28 mouse cellular contexts compared by ENCODE assay signal in genomic region chr1:165205591-165205990, GRCm38 (mm10). TPM values are rescaled to one million over a fixed set of nuclear protein-coding genes. Genes with fewer than 3 reads are reported as not detected.
DNase-seq lines count a peak whose midpoint lies in the region; ATAC-seq and TF ChIP-seq lines count a peak whose summit lies in the region.
"Had no signal": no experiment of that assay in that cellular context is flagged by ENCODE, and none has a peak within 500 bp of the region (broad histone marks: within the 10 kb centered on the region; RNA-seq: fewer than 3 reads in every experiment).

No protein-coding gene starts in this region.

- no peaks in the 10 kb centered on the region for H3K9me3 ChIP-seq in kidney, embryonic 14.5 days (ENCODE audit: control insufficient read depth, low read length)
- no peaks in the 10 kb centered on the region for H3K9me3 ChIP-seq in liver, embryonic 11.5 days (ENCODE audit: control insufficient read depth, low read length)
- H3K9me3 ChIP-seq in liver, postnatal 0 days (ENCODE audit: low read length): no peaks in the 10 kb centered on the region
- H3K9me3 ChIP-seq: forebrain, embryonic 10.5 days; forebrain, embryonic 13.5 days; hindbrain, embryonic 10.5 days; hindbrain, embryonic 13.5 days had no signal

- H3K4me1 ChIP-seq in kidney, embryonic 14.5 days (ENCODE audit: control insufficient read depth, insufficient read depth, low read length): 0 out of 2 replicates have a peak, but pooled peaks cover 3% of the 10 kb centered on the region
- H3K4me1 ChIP-seq in liver, embryonic 11.5 days (replicated peaks; ENCODE audit: control insufficient read depth, insufficient read depth, low read length): no peaks in the 10 kb centered on the region
- H3K4me1 ChIP-seq in liver, postnatal 0 days (ENCODE audit: insufficient read depth): no peaks in the 10 kb centered on the region
- H3K4me1 ChIP-seq: forebrain, embryonic 10.5 days; forebrain, embryonic 13.5 days; hindbrain, embryonic 10.5 days; hindbrain, embryonic 13.5 days had no signal

- H3K4me3 ChIP-seq in kidney, embryonic 14.5 days (ENCODE audit: low read length): no peak overlapping the region
- no peak overlapping the region for H3K4me3 ChIP-seq in liver, embryonic 11.5 days (ENCODE audit: low read depth, low read length)
- no peak overlapping the region for H3K4me3 ChIP-seq in liver, postnatal 0 days (ENCODE audit: low read depth, low read length)
- H3K4me3 ChIP-seq: forebrain, embryonic 10.5 days; forebrain, embryonic 13.5 days; gastrocnemius, adult 2 months; hindbrain, embryonic 10.5 days; hindbrain, embryonic 13.5 days had no signal

- no peaks in the 10 kb centered on the region for H3K27me3 ChIP-seq in kidney, embryonic 14.5 days (ENCODE audit: control insufficient read depth, insufficient read depth, low read length)
- no peaks in the 10 kb centered on the region for H3K27me3 ChIP-seq in liver, embryonic 11.5 days (replicated peaks; ENCODE audit: control insufficient read depth, insufficient read depth, low read length)
- H3K27me3 ChIP-seq in liver, postnatal 0 days (ENCODE audit: insufficient read depth, low read length): no peaks in the 10 kb centered on the region
- H3K27me3 ChIP-seq: forebrain, embryonic 13.5 days; hindbrain, embryonic 13.5 days; Patski had no signal

- peak; percentile 43 for DNase-seq in heart, adult 11 months
- no peak for DNase-seq in heart, postnatal 14 days
- DNase-seq in kidney, postnatal 14 days: no peak
- DNase-seq in liver, embryonic 11.5 days (ENCODE audit: low spot score): peak; percentile 4
- no peak for DNase-seq in liver, postnatal 0 days
- DNase-seq: adrenal gland, postnatal 10 days; adrenal gland, postnatal 36 days; cerebellum, adult 18-20 months; cerebellum, adult 9-10 months; cerebellum, postnatal 14 days; gastrocnemius, adult 2 months; gastrocnemius, postnatal 14 days; heart, adult 18-20 months; heart, postnatal 36 days had no signal

- peak; percentile 65; the same call in 1 of the 2 replicates for ATAC-seq in kidney, embryonic 14.5 days (ENCODE audit: low FRiP score, low TSS enrichment)
- ATAC-seq in liver, embryonic 11.5 days (replicated peaks; ENCODE audit: low FRiP score): no peak
- no peak for ATAC-seq in liver, postnatal 0 days
- ATAC-seq: forebrain, embryonic 13.5 days; forebrain, embryonic 16.5 days; hindbrain, embryonic 16.5 days; Patski had no signal

- H3K36me3 ChIP-seq in kidney, embryonic 14.5 days (ENCODE audit: control insufficient read depth, insufficient read depth, low read length): no peaks in the 10 kb centered on the region
- no peaks in the 10 kb centered on the region for H3K36me3 ChIP-seq in liver, embryonic 11.5 days (ENCODE audit: control insufficient read depth, insufficient read depth, low read length)
- H3K36me3 ChIP-seq in liver, postnatal 0 days (replicated peaks; ENCODE audit: insufficient read depth, low read length): no peaks in the 10 kb centered on the region
- H3K36me3 ChIP-seq: forebrain, embryonic 10.5 days; hindbrain, embryonic 10.5 days; hindbrain, embryonic 13.5 days had no signal

- TF ChIP-seq EP300 in liver, postnatal 0 days (IDR thresholded peaks at IDR 0.05; ENCODE audit: low read depth): no peak

- H3K4me2 ChIP-seq in kidney, embryonic 14.5 days (replicated peaks; ENCODE audit: low read depth, low read length): no peak overlapping the region
- H3K4me2 ChIP-seq in liver, embryonic 11.5 days: no peak overlapping the region
- H3K4me2 ChIP-seq in liver, postnatal 0 days (ENCODE audit: low read depth, low read length): no peak overlapping the region
- H3K4me2 ChIP-seq: forebrain, embryonic 13.5 days; heart, embryonic 11.5 days; hindbrain, embryonic 13.5 days had no signal

- H3K27ac ChIP-seq in kidney, embryonic 14.5 days (ENCODE audit: low read depth, low read length): no peak overlapping the region; the same call in 1 of the 2 replicates
- no peak overlapping the region for H3K27ac ChIP-seq in liver, embryonic 11.5 days (ENCODE audit: low read depth, low read length)
- H3K27ac ChIP-seq in liver, postnatal 0 days (ENCODE audit: low read depth): no peak overlapping the region
- H3K27ac ChIP-seq: forebrain, embryonic 10.5 days; forebrain, embryonic 13.5 days; gastrocnemius, adult 2 months; hindbrain, embryonic 10.5 days; hindbrain, embryonic 13.5 days had no signal

- no peak overlapping the region for H3K9ac ChIP-seq in kidney, embryonic 14.5 days (ENCODE audit: low read depth, low read length)
- H3K9ac ChIP-seq in liver, embryonic 11.5 days (ENCODE audit: low read depth, low read length): no peak overlapping the region
- no peak overlapping the region for H3K9ac ChIP-seq in liver, postnatal 0 days (replicated peaks)
- H3K9ac ChIP-seq: forebrain, embryonic 13.5 days; hindbrain, embryonic 13.5 days had no signal

- 3% methylated on average over 2 of the region's 2 CpGs for WGBS in kidney, embryonic 14.5 days
- 17% methylated on average over 2 of the region's 2 CpGs for WGBS in liver, embryonic 11.5 days
- WGBS in liver, postnatal 0 days (ENCODE audit: insufficient replicate concordance): 39% methylated on average over 2 of the region's 2 CpGs

- intact Hi-C loops in heart, postnatal 14 days (cut with DNase I): no loop called here

- no peak for TF ChIP-seq CTCF in liver, postnatal 0 days (IDR thresholded peaks at IDR 0.05; ENCODE audit: low read depth)

RNA-seq across cellular contexts. Expression of gene Sft2d2, which starts 11.4 kb away (rescaled TPM):
- total RNA-seq in heart, postnatal 14 days (2021): 10 to 100 TPM; 13.6 to 14.5 TPM
- polyA plus RNA-seq in kidney, embryonic 14.5 days (2014; fragmentation: Nextera tagmentation; extraction: Ambion mirVana): 13.9 and 28.7 TPM in 2 replicates
- 14.0 and 14.1 TPM in 2 replicates for polyA plus RNA-seq in liver, embryonic 11.5 days (2014; fragmentation: Nextera tagmentation; extraction: Ambion mirVana)
- 7.8 and 8.8 TPM in 2 replicates for polyA plus RNA-seq in liver, postnatal 0 days (2015; fragmentation: Nextera tagmentation; extraction: Ambion mirVana)

RNA-seq across cellular contexts. Expression of gene Tiprl, which starts 31.2 kb away (rescaled TPM):
- 10 to 100 TPM; 37.1 to 37.8 TPM for total RNA-seq in heart, postnatal 14 days (2021)
- 94.5 and 103 TPM in 2 replicates for polyA plus RNA-seq in kidney, embryonic 14.5 days (2014; fragmentation: Nextera tagmentation; extraction: Ambion mirVana)
- polyA plus RNA-seq in liver, embryonic 11.5 days (2014; fragmentation: Nextera tagmentation; extraction: Ambion mirVana): 73.0 and 90.6 TPM in 2 replicates
- 41.3 and 41.4 TPM in 2 replicates for polyA plus RNA-seq in liver, postnatal 0 days (2015; fragmentation: Nextera tagmentation; extraction: Ambion mirVana)

RNA-seq across cellular contexts. Expression of gene Tbx19, which starts 45.0 kb away (rescaled TPM):
- not detected for total RNA-seq in heart, postnatal 14 days (2021)
- not detected in 2 replicates for polyA plus RNA-seq in kidney, embryonic 14.5 days (2014; fragmentation: Nextera tagmentation; extraction: Ambion mirVana)
- 0.18 TPM in 1 of 2 replicates, not detected in the other for polyA plus RNA-seq in liver, embryonic 11.5 days (2014; fragmentation: Nextera tagmentation; extraction: Ambion mirVana)
- 0.04 and 0.06 TPM in 2 replicates for polyA plus RNA-seq in liver, postnatal 0 days (2015; fragmentation: Nextera tagmentation; extraction: Ambion mirVana)
- total RNA-seq: adrenal gland, adult 18-20 months; adrenal gland, postnatal 10 days; ES-E14; gastrocnemius, adult 2 months; gastrocnemius, postnatal 14 days; heart, adult 18-20 months; heart, postnatal 36 days had no signal
- polyA plus RNA-seq: embryonic facial prominence, embryonic 11.5 days; forebrain, embryonic 10.5 days; forebrain, embryonic 16.5 days; heart, embryonic 11.5 days; heart, embryonic 14.5 days; heart, postnatal 0 days; hindbrain, embryonic 10.5 days; hindbrain, embryonic 13.5 days; hindbrain, embryonic 16.5 days; Patski had no signal

Comparison
In these comparisons a context has a peak if more than half of its experiments do, and no peak if none do; other contexts are left out.
1. DNase-seq: peak in heart, adult 11 months (single experiment) and liver, embryonic 11.5 days (single experiment); none in heart, postnatal 14 days (0 of 2), kidney, postnatal 14 days (single experiment) and liver, postnatal 0 days (single experiment).